Mouse (Mus musculus): ENCODE data around the gene Lnx1. TPM values are rescaled to one million over a fixed set of nuclear protein-coding genes. Genes with fewer than 3 reads are reported as not detected.

The Lnx1 gene
- polyA plus RNA-seq, 1 experiment from 2014 or later: 2.9 TPM

DNA sequence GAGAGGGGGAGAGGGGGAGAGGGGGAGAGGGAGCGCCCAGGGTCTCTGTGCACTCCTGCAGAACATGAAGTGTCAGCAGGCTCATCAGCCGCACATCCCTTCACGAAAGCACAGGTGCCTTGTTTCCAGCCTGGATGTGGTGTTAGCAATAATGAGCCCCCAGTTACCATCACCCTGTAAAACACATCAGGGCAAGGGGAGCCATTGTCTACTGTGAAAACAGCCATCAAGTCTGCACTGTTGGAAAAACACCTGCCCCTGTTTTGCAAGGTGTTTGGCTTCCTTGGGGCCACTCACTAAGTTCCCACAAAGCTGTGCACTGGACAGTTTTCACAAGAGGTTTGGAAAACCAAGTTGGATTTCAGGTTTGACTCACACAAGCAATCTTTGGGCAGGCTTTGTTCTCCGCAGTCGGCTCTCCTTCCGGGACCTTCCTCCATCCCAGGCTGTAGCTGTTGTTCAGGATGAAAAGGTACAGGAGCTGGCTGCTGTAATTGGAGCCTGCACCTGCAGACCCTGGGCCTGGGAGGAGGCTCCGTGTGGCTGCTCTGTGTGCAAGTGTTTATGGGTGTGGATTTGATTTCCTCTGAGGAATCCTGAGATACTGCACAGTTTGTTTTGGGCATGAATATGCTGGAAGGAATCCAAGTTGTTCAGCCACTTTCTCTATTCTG is 31.3 kb upstream of the Lnx1 start:
- WGBS: 38% methylated on average over 6 of the region's 7 CpGs

DNA sequence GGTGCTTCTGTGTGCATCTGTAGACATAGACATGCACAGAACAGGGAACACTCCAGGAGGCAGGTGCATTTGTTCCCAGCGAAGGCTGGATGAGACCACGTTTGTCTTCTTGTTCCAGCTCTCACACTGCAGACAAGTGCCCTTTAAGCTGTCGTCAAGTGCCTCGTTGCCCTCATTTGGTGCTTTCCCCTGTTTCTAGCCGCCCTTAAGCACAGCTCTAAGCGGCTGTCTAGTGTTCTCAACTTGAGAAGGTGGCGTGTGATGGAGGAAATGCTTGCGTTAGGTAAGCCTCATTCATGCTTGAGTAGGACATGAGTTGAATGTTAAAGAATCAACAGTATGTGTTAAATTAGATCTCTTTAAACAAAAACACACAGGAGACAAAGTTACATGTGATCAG is 29.9 kb upstream of the Lnx1 start:
- Histone ChIP-seq H3K4me1 (ENCODE audit: insufficient read depth, low read depth, low read length) (no peaks in the 10 kb centered on the region), H3K9me3 (ENCODE audit: low read length) (no peaks in the 10 kb centered on the region), H3K27me3 (replicated peaks; ENCODE audit: insufficient read depth, low read length) (peaks cover 29% of the 10 kb centered on the region), H3K4me2 (replicated peaks; ENCODE audit: low read depth, low read length) (no peak overlapping the region), H3K27ac (ENCODE audit: low read length) (no peak overlapping the region), H3K4me3 (ENCODE audit: low read depth, low read length) (no peak overlapping the region), H3K9ac (replicated peaks; ENCODE audit: low read depth) (no peak overlapping the region), H3K36me3 (ENCODE audit: insufficient read depth, low read length) (no peaks in the 10 kb centered on the region)
- peak; percentile 81 for DNase-seq (ENCODE audit: low spot score)
- ATAC-seq: peak; percentile 95
- TF ChIP-seq EP300 (IDR thresholded peaks at IDR 0.05) (peak; percentile 84), CTCF (IDR thresholded peaks at IDR 0.05) (no peak)
- WGBS: 35% methylated on average over 8 of the region's 8 CpGs

More for the DNA sequence above, 31.3 kb upstream of the Lnx1 start:
- Histone ChIP-seq H3K4me2 (replicated peaks; ENCODE audit: low read depth, low read length) (no peak overlapping the region), H3K9me3 (ENCODE audit: low read length) (no peaks in the 10 kb centered on the region), H3K9ac (replicated peaks; ENCODE audit: low read depth) (no peak overlapping the region), H3K27me3 (replicated peaks; ENCODE audit: insufficient read depth, low read length) (peaks cover 22% of the 10 kb centered on the region), H3K4me1 (ENCODE audit: insufficient read depth, low read depth, low read length) (no peaks in the 10 kb centered on the region), H3K36me3 (ENCODE audit: insufficient read depth, low read length) (no peaks in the 10 kb centered on the region), H3K27ac (ENCODE audit: low read length) (no peak overlapping the region), H3K4me3 (ENCODE audit: low read depth, low read length) (no peak overlapping the region)
- no peak for DNase-seq (ENCODE audit: low spot score)
- TF ChIP-seq CTCF (IDR thresholded peaks at IDR 0.05): no peak
- TF ChIP-seq EP300 (IDR thresholded peaks at IDR 0.05): no peak
- no peak for ATAC-seq

DNA sequence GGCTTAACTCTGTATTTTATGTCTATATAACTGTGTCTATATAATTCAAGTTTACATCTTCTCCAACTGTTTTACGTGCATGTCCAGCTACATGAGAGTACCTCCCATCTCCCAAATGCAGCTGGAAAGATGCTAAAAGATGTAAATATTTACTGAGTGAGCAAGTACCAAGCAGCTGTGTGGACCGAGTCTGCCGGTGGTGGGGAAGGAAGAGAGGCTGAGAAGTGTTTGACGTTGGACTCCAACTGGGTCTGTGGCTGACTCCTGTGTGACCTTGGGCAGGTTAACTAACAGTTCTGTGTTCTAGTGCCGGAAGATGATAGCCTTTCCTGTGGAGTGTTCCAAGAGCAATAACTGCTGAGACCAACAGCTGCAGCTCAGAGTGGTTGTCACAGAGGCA is 27.9 kb upstream of the Lnx1 start:
- Histone ChIP-seq H3K27me3 (replicated peaks; ENCODE audit: insufficient read depth, low read length) (peaks cover 23% of the 10 kb centered on the region), H3K27ac (ENCODE audit: low read length) (no peak overlapping the region), H3K9me3 (ENCODE audit: low read length) (no peaks in the 10 kb centered on the region), H3K4me1 (ENCODE audit: insufficient read depth, low read depth, low read length) (no peaks in the 10 kb centered on the region), H3K9ac (replicated peaks; ENCODE audit: low read depth) (no peak overlapping the region), H3K4me2 (replicated peaks; ENCODE audit: low read depth, low read length) (no peak overlapping the region), H3K36me3 (ENCODE audit: insufficient read depth, low read length) (no peaks in the 10 kb centered on the region), H3K4me3 (ENCODE audit: low read depth, low read length) (no peak overlapping the region)
- ATAC-seq: no peak
- TF ChIP-seq CTCF (IDR thresholded peaks at IDR 0.05): no peak
- TF ChIP-seq EP300 (IDR thresholded peaks at IDR 0.05): no peak
- no peak for DNase-seq (ENCODE audit: low spot score)
- 34% methylated on average over 5 of the region's 5 CpGs for WGBS

DNA sequence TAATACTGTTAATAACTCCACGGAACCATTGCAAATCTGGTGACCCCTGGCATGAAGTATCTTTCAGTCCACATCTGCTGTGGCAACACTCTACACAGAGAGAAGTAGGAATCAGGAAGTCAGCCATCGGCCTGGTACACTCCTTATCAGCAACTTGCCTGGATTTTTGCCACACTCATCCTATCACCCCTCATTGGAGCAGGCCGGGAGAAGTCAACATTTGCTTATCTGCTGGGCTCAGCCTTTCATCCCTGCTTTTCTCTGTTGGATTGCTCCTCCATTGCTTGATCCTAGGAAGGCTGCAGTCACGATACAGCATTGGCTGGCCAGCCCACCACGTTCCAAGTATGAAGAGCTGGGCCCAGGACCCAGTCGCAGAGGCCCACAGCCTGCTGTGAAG is 26.9 kb upstream of the Lnx1 start:
- Histone ChIP-seq H3K9ac (replicated peaks; ENCODE audit: low read depth) (no peak overlapping the region), H3K27ac (ENCODE audit: low read length) (no peak overlapping the region), H3K4me1 (ENCODE audit: insufficient read depth, low read depth, low read length) (no peaks in the 10 kb centered on the region), H3K4me3 (ENCODE audit: low read depth, low read length) (no peak overlapping the region), H3K36me3 (ENCODE audit: insufficient read depth, low read length) (no peaks in the 10 kb centered on the region), H3K9me3 (ENCODE audit: low read length) (no peaks in the 10 kb centered on the region), H3K4me2 (replicated peaks; ENCODE audit: low read depth, low read length) (no peak overlapping the region), H3K27me3 (replicated peaks; ENCODE audit: insufficient read depth, low read length) (peaks cover 19% of the 10 kb centered on the region; the same call in 1 of the 2 replicates)
- DNase-seq (ENCODE audit: low spot score) (no peak), ATAC-seq (no peak)
- no peak for TF ChIP-seq EP300 (IDR thresholded peaks at IDR 0.05)
- TF ChIP-seq CTCF (IDR thresholded peaks at IDR 0.05): no peak
- WGBS: 34% methylated on average over 6 of the region's 6 CpGs

DNA sequence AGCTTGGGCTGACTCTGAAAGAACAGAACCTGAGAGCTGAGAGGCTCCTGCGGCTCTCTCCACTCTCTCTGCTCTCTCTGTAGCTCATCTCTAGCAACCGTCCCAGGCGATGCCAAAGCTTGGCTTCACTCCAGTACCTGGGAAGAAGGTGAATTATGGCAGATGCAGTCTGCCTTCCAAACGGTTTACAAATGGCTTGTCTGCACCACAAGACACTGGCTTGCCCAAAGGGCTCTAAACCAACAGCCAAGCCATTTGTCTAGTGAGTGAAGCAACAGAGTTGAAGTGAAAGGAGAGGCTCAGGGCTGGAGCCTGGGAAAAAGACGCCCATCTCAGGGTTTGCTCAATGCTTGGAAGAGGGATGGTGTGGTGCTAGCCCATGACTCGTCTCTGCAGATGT is 25.5 kb upstream of the Lnx1 start:
- Histone ChIP-seq H3K4me2 (replicated peaks; ENCODE audit: low read depth, low read length) (no peak overlapping the region), H3K4me1 (ENCODE audit: insufficient read depth, low read depth, low read length) (no peaks in the 10 kb centered on the region), H3K4me3 (ENCODE audit: low read depth, low read length) (no peak overlapping the region), H3K27ac (ENCODE audit: low read length) (no peak overlapping the region), H3K9ac (replicated peaks; ENCODE audit: low read depth) (no peak overlapping the region), H3K9me3 (ENCODE audit: low read length) (no peaks in the 10 kb centered on the region), H3K27me3 (replicated peaks; ENCODE audit: insufficient read depth, low read length) (peaks cover 19% of the 10 kb centered on the region; the same call in 1 of the 2 replicates), H3K36me3 (ENCODE audit: insufficient read depth, low read length) (no peaks in the 10 kb centered on the region)
- no peak for ATAC-seq
- TF ChIP-seq CTCF (IDR thresholded peaks at IDR 0.05) (no peak), EP300 (IDR thresholded peaks at IDR 0.05) (no peak)
- 69% methylated on average over 6 of the region's 6 CpGs for WGBS
- no peak for DNase-seq (ENCODE audit: low spot score)

DNA sequence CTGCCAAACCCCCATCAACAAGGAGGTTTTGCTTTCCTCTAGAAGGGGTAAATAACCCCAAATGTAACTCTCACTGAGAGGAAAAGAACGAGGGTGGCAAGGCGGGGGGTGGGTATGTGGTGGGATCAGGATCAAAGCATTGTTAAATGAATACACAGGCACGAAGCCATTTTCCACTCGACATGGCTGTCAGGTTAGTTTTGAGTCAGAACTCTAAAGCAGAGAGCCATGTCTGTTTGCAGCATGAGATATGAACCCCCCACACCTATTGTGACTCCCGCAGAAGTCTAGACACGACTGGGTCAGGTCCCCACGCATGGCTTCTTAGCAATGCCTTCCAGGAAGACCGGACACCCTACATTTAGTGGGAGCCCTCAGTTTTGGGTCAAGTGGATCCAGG is 24.6 kb upstream of the Lnx1 start:
- Histone ChIP-seq H3K9me3 (ENCODE audit: low read length) (no peaks in the 10 kb centered on the region), H3K27me3 (replicated peaks; ENCODE audit: insufficient read depth, low read length) (peaks cover 19% of the 10 kb centered on the region; the same call in 1 of the 2 replicates)
- no peak for ATAC-seq

More for the DNA sequence above, 24.6 kb upstream of the Lnx1 start:
- no peak overlapping the region for H3K27ac ChIP-seq (ENCODE audit: low read length)
- H3K4me1 ChIP-seq (ENCODE audit: insufficient read depth, low read depth, low read length): no peaks in the 10 kb centered on the region
- H3K4me2 ChIP-seq (replicated peaks; ENCODE audit: low read depth, low read length): no peak overlapping the region
- 74% methylated on average over 8 of the region's 8 CpGs for WGBS
- H3K36me3 ChIP-seq (ENCODE audit: insufficient read depth, low read length): no peaks in the 10 kb centered on the region
- TF ChIP-seq EP300 (IDR thresholded peaks at IDR 0.05): no peak
- TF ChIP-seq CTCF (IDR thresholded peaks at IDR 0.05): no peak
- H3K4me3 ChIP-seq (ENCODE audit: low read depth, low read length): no peak overlapping the region
- DNase-seq (ENCODE audit: low spot score): no peak
- H3K9ac ChIP-seq (replicated peaks; ENCODE audit: low read depth): no peak overlapping the region

Measured in lung, postnatal 0 days (tissue).